Mouse (Mus musculus): ENCODE data around the gene Ldhc.

GRCm38 (mm10) chr7:46919551-46920176, 58.7 kb downstream of the Ldhc start, which contains the start of gene Tsg101:
- TF ChIP-seq CTCF (IDR thresholded peaks at IDR 0.05; ENCODE audit: low read depth), result 0 out of 2 replicates have a peak, but pooled peaks have one; percentile 8
- 0 out of 2 replicates have a peak, but pooled peaks have one; percentile 11 for TF ChIP-seq EP300 (IDR thresholded peaks at IDR 0.05; ENCODE audit: low read depth)
